Mouse (Mus musculus): ENCODE data around the gene Amotl1.
"Not testable (repeated sequence)": the region's sequence is repeated elsewhere in the genome, so short reads cannot be mapped to it uniquely, and the experiment has no call there.

Amotl1 gene

DNA sequence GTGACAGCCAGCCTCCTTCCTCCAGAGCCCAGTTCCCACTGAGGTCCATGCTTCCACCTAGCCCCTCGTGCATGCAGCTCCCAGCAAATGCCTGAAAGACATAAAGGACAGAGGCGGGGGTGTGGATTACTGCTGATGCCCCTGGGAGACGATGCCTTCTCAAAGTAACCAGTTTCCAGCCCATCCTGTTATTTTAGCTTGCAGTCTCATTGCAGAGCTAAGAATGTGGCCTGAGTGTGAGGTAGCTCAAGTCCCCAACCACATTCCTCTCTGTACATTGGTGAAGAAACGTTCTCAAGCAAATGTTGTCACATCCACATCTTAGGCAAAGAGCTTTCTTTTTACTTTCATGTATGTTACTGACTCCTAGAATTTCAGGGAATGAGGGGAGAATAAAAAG lies at the start of gene Amotl1:
Gene Amotl1, minus strand, starts transcription at position 101 of the 400 bp plus-strand sequence.
- ATAC-seq (ENCODE audit: insufficient number of reproducible peaks, low FRiP score, low TSS enrichment), result no peak

DNA sequence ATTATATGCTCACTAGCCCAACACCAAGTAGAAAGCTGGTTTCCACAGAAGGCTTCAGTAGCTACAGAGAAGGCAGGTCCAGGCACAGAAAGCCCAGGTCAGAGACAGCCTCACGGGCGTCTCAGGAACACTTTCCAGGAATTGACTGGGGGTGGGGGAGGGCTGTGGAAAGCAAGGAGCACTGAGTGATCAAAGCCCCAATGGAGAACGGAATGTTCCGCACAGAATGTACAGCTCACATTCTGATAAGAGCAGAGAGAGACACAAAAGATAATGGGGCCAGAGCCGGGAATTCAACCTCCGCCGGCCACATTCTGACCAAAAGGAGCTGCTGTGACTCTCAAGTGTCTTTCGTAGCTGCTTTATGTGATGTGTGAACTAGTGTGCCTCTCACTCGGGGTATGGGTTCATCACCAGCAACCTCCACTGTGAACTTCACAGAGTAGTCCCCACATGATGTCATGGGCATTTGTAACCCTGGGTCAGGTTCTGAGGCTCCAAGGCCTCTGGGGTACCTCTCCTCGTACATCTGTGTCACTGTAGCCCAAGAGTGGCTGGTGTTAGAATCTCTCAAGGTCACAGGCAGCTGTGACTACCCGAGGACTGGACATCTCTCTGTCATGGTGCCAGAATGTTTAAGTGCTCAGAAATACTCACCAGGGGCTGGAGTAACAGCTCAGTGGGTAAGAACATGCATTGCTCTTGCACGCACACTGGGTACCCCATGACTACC lies 44.7 kb upstream of the Amotl1 start:
- no peak for ATAC-seq (ENCODE audit: insufficient number of reproducible peaks, low FRiP score, low TSS enrichment)

DNA sequence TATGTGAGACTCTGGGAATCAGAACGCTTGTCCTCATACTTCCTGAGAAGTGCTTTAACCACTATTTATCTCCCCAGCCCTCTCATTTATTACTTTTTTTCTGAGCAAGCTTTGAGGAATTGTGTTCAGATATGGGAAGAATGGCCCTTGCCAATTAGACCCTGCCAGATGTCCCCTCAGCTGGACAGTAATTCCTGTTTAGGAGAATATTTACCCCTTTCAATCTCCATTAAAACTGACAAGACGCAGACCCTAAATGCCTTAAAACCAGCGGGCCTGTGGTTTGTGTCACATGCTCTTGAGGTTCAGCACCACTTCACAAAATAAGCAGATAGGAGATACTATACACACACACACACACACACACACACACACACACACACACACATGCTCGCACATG lies 39.5 kb upstream of the Amotl1 start:
- no peak for ATAC-seq (ENCODE audit: insufficient number of reproducible peaks, low FRiP score, low TSS enrichment)

- ATAC-seq (ENCODE audit: insufficient number of reproducible peaks, low FRiP score, low TSS enrichment), result no peak
Observed at GRCm38 (mm10) chr9:14682741-14683140, 37.9 kb upstream of the Amotl1 start.

DNA sequence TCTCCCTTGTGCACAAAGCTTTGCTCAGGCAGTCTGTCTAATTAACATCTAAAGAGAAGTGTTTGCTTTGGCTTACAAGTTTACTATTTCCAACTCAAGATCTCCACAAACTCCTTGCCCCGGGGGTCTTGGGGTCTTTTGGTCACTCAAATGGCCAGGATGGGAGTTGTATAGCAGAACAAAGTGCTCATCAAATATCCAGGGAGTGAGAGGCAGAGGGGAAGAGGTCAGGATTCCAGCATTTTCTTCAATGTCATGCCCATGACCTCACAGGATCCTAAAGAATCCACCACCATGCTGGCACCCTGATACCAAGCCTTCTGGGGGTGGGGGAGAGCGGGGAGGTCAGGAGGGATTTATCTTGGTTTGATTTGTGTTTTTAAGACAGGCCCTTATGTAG lies 35.7 kb upstream of the Amotl1 start:
- ATAC-seq (ENCODE audit: insufficient number of reproducible peaks, low FRiP score, low TSS enrichment), result no peak

- ATAC-seq (ENCODE audit: insufficient number of reproducible peaks, low FRiP score, low TSS enrichment), result no peak
Observed at GRCm38 (mm10) chr9:14675707-14676691, 31.1 kb upstream of the Amotl1 start.

DNA sequence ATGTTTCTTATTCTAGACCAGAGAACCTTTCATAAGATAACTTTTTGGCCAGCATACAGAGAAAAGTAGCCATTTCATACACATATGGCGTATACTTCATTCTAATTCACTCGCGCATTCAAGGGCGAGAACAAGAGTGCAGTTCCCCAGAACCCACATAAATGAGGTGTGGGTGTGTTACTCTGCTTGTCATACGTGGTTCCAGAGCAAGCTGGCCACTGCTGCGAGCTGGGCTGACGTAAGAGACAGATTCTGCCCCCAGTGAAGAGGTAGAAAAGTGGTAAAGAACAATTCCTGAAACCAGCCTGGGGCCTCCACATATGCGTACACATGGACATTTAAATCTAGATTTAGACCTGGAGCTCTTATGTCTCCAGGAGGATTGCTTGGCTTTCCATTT lies 29.6 kb upstream of the Amotl1 start:
- ATAC-seq (ENCODE audit: insufficient number of reproducible peaks, low FRiP score, low TSS enrichment), result no peak

DNA sequence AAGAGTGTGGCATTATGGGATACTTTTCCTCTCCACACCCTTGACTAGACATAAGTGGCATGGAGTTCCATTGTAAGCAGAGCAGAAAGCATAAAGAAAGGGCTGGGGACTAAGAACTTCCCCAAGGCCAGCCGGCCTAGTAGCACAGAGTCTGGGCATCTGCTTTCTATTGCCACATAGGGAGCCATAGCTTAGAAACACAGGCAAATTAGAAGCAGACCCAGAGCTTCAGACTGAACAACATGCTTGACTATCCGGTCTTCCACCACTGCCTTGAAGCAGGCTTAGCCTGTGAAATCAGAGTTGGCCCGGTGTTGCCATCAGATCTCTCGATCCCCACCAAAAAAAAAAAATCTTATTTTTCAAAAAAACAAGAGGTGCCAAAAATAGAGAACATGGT lies 28.3 kb upstream of the Amotl1 start:
- ATAC-seq (ENCODE audit: insufficient number of reproducible peaks, low FRiP score, low TSS enrichment), result no peak

- ATAC-seq (ENCODE audit: insufficient number of reproducible peaks, low FRiP score, low TSS enrichment), result not testable (repeated sequence)
Observed at GRCm38 (mm10) chr9:14671965-14672364, 27.1 kb upstream of the Amotl1 start.

- peak; percentile 78; the same call in 1 of the 2 replicates for ATAC-seq (ENCODE audit: insufficient number of reproducible peaks, low FRiP score, low TSS enrichment)
Observed at GRCm38 (mm10) chr9:14668382-14668781, 23.5 kb upstream of the Amotl1 start.

DNA sequence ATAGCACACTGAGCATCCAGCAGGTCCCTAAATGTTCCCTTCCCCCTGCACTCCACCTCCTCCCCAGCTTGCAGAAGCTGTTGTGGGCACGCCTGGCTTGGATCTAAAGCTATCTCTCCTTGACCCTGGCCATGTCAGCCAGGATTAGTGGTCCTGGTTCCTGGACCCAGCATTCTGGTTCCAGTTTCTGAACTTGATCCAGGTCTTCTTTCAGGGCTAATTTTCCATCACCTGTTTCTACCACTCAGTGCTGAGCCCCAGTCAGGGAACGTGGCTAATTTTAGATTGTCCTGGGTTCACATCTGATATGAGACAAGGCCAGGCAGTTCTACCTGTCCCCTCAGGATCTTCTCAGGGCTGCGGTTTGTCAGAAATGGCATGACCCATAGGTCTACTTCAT lies 21.2 kb upstream of the Amotl1 start:
- ATAC-seq (ENCODE audit: insufficient number of reproducible peaks, low FRiP score, low TSS enrichment), result no peak

- no peak for ATAC-seq (ENCODE audit: insufficient number of reproducible peaks, low FRiP score, low TSS enrichment)
Observed at GRCm38 (mm10) chr9:14663591-14663990, 18.7 kb upstream of the Amotl1 start.

DNA sequence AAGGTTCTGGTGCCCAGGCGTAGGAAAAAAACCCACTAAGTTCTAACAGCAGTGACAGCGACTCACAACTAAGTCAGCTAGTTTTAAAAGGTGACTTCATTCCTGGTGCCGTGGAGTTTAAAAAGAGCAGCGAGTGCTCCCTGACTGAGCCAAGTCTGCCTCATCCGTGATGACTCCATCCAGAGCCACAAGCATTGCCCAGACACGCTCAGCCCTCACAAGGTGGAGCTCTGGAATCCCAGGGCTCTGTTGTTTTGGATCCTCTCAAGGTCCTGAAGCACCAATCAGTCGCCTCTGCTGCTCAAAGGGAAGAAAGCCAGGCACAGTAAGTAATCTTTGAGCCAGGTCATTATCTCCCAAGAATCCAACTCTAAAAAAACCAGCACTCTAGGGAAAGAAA lies 18.0 kb upstream of the Amotl1 start:
- ATAC-seq (ENCODE audit: insufficient number of reproducible peaks, low FRiP score, low TSS enrichment), result no peak

DNA sequence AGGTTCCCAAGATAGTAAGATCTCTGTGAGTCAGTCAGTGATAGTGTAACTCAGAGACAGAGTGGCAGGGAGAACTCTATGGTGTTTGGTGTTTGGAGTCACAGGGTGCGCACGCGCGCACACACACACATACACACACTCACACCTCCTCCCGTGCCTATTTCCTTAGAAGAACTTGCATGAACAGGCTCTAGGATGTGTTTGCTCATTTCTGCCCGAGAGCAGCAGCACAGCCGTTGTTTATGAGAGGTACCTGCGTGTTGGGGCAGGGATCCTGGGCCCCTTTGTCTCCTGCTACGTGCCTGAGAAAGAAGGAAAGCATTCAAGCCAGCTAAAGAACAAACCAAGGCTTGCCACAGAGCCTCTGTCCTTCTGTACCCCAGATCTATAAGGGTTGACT lies 17.3 kb upstream of the Amotl1 start:
- ATAC-seq (ENCODE audit: insufficient number of reproducible peaks, low FRiP score, low TSS enrichment), result no peak

- ATAC-seq (ENCODE audit: insufficient number of reproducible peaks, low FRiP score, low TSS enrichment), result no peak
Observed at GRCm38 (mm10) chr9:14657926-14658325, 13.1 kb upstream of the Amotl1 start.

GRCm38 (mm10) chr9:14654010-14654409 lies 9.2 kb upstream of the Amotl1 start:
- ATAC-seq (ENCODE audit: insufficient number of reproducible peaks, low FRiP score, low TSS enrichment), result no peak

GRCm38 (mm10) chr9:14652761-14653160 lies 7.9 kb upstream of the Amotl1 start:
- no peak for ATAC-seq (ENCODE audit: insufficient number of reproducible peaks, low FRiP score, low TSS enrichment)

DNA sequence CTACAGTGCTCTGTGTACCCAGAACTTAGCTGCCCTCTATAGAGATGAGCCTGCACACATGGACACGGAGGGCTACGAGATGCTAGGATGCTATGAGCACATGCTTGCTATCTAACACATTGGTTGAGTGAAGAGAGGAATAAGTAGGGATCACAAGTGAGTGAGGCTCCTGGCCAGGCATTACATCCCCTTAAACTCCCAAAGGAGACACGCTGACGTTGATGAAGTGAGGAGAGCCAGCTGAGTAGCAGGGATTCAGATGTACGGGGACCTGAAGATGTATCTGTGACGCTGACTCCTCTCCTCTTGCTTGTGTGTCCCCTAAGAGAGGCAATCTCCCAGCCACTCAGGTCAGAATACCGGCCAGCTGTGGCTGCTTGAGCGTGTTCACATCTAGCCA lies 3.0 kb upstream of the Amotl1 start:
- ATAC-seq (ENCODE audit: insufficient number of reproducible peaks, low FRiP score, low TSS enrichment), result no peak

DNA sequence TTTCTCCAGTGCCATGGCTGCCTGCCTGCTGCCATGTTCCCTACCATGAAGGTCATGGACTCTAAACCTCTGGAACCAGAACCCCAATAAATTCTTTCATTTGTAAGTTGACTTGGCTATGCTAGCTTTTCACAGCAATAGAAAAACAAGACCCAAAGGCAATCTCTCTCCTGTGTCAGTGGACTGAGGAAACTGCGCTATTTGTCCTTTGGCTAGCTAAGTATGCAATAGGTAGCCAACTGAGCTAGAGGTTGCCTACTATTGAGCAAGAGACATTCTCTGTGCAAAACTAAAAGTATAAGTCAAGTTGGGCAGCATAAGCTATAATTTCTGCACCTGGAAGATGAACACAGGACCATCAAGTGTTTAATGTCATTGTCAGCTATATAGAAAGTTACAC lies 1.8 kb upstream of the Amotl1 start:
- no peak for ATAC-seq (ENCODE audit: insufficient number of reproducible peaks, low FRiP score, low TSS enrichment)

DNA sequence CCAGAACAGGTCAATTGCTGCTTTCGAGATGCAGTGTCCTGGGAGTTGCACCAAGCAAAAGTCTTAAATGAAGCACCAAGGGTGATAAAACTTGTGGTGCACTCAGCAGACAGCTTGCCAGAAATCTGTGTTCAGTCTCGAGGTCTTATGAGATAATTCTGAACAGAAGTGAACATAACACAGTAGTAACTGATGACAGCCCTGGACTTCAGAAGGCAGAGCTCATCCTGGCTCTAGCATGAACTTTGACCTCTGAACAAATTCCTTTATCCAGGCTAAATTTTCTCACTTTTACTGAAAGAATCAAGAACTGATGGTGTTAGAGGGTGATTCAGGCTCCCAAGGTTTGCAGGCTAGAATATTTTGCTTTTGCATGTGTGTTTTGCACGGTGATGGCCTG lies 1.2 kb upstream of the Amotl1 start:
- ATAC-seq (ENCODE audit: insufficient number of reproducible peaks, low FRiP score, low TSS enrichment), result no peak

DNA sequence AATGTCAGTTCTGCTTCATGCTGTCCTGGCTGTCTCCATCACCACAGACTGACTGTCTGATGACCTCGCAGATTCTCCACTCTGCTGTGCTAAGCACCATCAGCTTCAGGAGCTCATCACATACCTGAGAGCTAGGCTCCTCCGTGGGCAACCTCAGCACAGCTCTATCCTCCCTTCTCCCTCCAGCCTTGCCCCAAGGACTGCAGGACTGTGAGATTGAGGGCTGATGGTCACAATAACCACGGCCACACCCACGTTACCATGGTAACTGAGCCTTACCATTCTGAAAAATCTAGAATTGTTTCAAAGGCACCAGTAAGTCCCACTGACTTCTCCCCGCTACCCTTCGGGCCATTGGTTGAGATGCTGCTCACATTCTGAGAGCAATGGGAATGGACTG lies 1.5 kb downstream of the Amotl1 start:
- ATAC-seq (ENCODE audit: insufficient number of reproducible peaks, low FRiP score, low TSS enrichment), result no peak

Data from cerebellum, adult (tissue).